Mouse (Mus musculus) midbrain, embryonic 15.5 days (tissue): Measurements from ENCODE around the gene Lcn2. TPM values are rescaled to one million over a fixed set of nuclear protein-coding genes. Genes with fewer than 3 reads are reported as not detected.
A peak's percentile ranks its signal among the peaks of the same experiment; 100 is the strongest.

ENCODE experiments used
- ATAC-seq: fragments of 200-750 bp; cut with Nextera tagmentation; replicated peaks from 2 replicates; pipeline ENCODE4 v1.8.0; 2017; ENCODE audit warnings: moderate TSS enrichment
- H3K27ac ChIP-seq: fragments of 300-500 bp; sonication (generic); 2 replicates; pipeline ENCODE4 v1.5.1; 2015; ENCODE audit warnings: mild to moderate bottlenecking, inconsistent platforms
- H3K27me3 ChIP-seq: fragments of 300-500 bp; sonication (generic); replicated peaks from 2 replicates; pipeline ENCODE4 v1.6.1; 2015; ENCODE audit warnings: inconsistent platforms
- H3K36me3 ChIP-seq: fragments of 300-500 bp; sonication (generic); replicated peaks from 2 replicates; pipeline ENCODE4 v1.6.1; 2015; ENCODE audit warnings: inconsistent platforms
- H3K4me1 ChIP-seq: fragments of 300-500 bp; sonication (generic); 2 replicates; pipeline ENCODE4 v1.6.1; 2015; ENCODE audit warnings: inconsistent platforms
- H3K4me2 ChIP-seq: fragments of 300-500 bp; sonication (generic); 2 replicates; pipeline ENCODE4 v1.6.1; 2015; ENCODE audit warnings: inconsistent platforms, mild to moderate bottlenecking, moderate library complexity
- H3K4me3 ChIP-seq: fragments of 300-500 bp; sonication (generic); 2 replicates; pipeline ENCODE4 v1.5.1; 2015; ENCODE audit warnings: mild to moderate bottlenecking, inconsistent platforms
- H3K9ac ChIP-seq: fragments of 300-500 bp; sonication (generic); 2 replicates; pipeline ENCODE4 v1.6.1; 2015; ENCODE audit warnings: mild to moderate bottlenecking, inconsistent platforms
- H3K9me3 ChIP-seq: fragments of 300-500 bp; sonication (generic); 2 replicates; pipeline ENCODE4 v1.6.1; 2016; ENCODE audit warnings: inconsistent platforms
- WGBS: fragments of 180-500 bp; shearing (Covaris S2); methylation state at CpG from one replicate; pipeline ENCODE4 v1.1.7; 2015; ENCODE audit warnings: mixed read lengths; 5-methylcytosine and 5-hydroxymethylcytosine counted together
- polyA plus RNA-seq: library from polyadenylated mRNA; unstranded; fragments of >200 nt; fragmentation: Nextera tagmentation; extraction: Ambion mirVana; gene quantifications from 2 replicates; pipeline ENCODE4 v1.2.1, GENCODE M21; 2015

Gene Lcn2
- polyA plus RNA-seq, 1 experiment from 2014 or later = 0.44 TPM

GRCm38 (mm10) chr2:32408429-32409424, 20.7 kb upstream of the Lcn2 start:
- H3K9ac ChIP-seq = no peak overlapping the region
- H3K4me2 ChIP-seq = no peak overlapping the region
- no peaks in the 10 kb centered on the region for H3K36me3 ChIP-seq
- no peak overlapping the region for H3K27ac ChIP-seq
- H3K4me1 ChIP-seq = no peaks in the 10 kb centered on the region
- WGBS = 69% methylated on average over 25 of the region's 25 CpGs
- H3K4me3 ChIP-seq = no peak overlapping the region
- H3K27me3 ChIP-seq = no peaks in the 10 kb centered on the region
- no peaks in the 10 kb centered on the region for H3K9me3 ChIP-seq
- ATAC-seq = no peak

GRCm38 (mm10) chr2:32407144-32407824, 19.2 kb upstream of the Lcn2 start:
- Histone ChIP-seq H3K4me3 (no peak overlapping the region), H3K36me3 (0 out of 2 replicates have a peak, but pooled peaks cover 3% of the 10 kb centered on the region), H3K27me3 (no peaks in the 10 kb centered on the region), H3K4me1 (no peaks in the 10 kb centered on the region), H3K9me3 (no peaks in the 10 kb centered on the region), H3K4me2 (no peak overlapping the region), H3K27ac (no peak overlapping the region), H3K9ac (no peak overlapping the region)
- 82% methylated on average over 7 of the region's 7 CpGs for whole genome bisulfite sequencing
- ATAC-seq = no peak

GRCm38 (mm10) chr2:32404663-32405062, 16.6 kb upstream of the Lcn2 start:
- peaks cover 16% of the 10 kb centered on the region; the same call in 1 of the 2 replicates for H3K36me3 ChIP-seq
- no peaks in the 10 kb centered on the region for H3K4me1 ChIP-seq
- no peak overlapping the region for H3K4me2 ChIP-seq
- H3K9me3 ChIP-seq = no peaks in the 10 kb centered on the region
- no peak overlapping the region for H3K9ac ChIP-seq
- WGBS = 10% methylated on average over 2 of the region's 2 CpGs
- 0 out of 2 replicates have a peak, but pooled peaks have one; percentile 39 for ATAC-seq
- H3K27me3 ChIP-seq = no peaks in the 10 kb centered on the region
- H3K27ac ChIP-seq = no peak overlapping the region
- H3K4me3 ChIP-seq = no peak overlapping the region

DNA sequence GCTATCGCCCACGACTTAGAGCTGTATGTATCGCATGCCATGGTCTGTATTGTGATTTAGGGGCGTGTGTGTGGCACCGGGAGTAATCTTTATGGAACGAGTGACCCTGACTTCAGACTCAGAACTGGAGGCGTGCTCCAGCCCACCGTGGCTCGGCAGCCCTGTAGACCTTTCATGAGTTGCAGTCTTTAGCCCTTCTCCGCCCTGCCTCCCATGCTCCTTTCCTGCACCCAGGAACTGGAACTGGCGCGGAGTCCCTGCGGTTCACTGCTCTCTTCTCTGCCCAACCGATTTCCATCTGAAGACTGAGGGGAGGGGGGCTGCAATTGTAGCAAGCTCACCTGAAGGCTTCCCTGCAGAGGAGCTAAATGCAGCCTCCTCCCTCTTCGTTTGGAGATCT, 8.6 kb upstream of the Lcn2 start:
- no peaks in the 10 kb centered on the region for H3K27me3 ChIP-seq
- no peak for ATAC-seq
- peak overlapping the region; percentile 95 for H3K27ac ChIP-seq
- H3K36me3 ChIP-seq = peaks cover 7% of the 10 kb centered on the region; the same call in 1 of the 2 replicates
- H3K4me1 ChIP-seq = peaks cover 22% of the 10 kb centered on the region
- peak overlapping the region; percentile 69 for H3K4me3 ChIP-seq
- WGBS = 0% methylated on average over 15 of the region's 15 CpGs
- peak overlapping the region; percentile 88 for H3K4me2 ChIP-seq
- H3K9me3 ChIP-seq = no peaks in the 10 kb centered on the region
- H3K9ac ChIP-seq = peak overlapping the region; percentile 73

GRCm38 (mm10) chr2:32395946-32396621, 8.0 kb upstream of the Lcn2 start:
- Histone ChIP-seq H3K9ac (peak overlapping the region; percentile 73), H3K4me3 (peak overlapping the region; percentile 69), H3K27me3 (no peaks in the 10 kb centered on the region), H3K9me3 (no peaks in the 10 kb centered on the region), H3K4me1 (peaks cover 22% of the 10 kb centered on the region), H3K36me3 (peaks cover 3% of the 10 kb centered on the region; the same call in 1 of the 2 replicates), H3K27ac (peak overlapping the region; percentile 95), H3K4me2 (peak overlapping the region; percentile 88)
- peak; percentile 96 for ATAC-seq
- under 1% methylated on average over 59 of the region's 59 CpGs for WGBS

- Histone ChIP-seq H3K4me2 (peak within 1 kb of the TSS; percentile 88), H3K4me3 (peak within 1 kb of the TSS; percentile 69), H3K9ac (peak within 1 kb of the TSS; percentile 73), H3K9me3 (no peaks in the 10 kb centered on the region), H3K27ac (peak within 1 kb of the TSS; percentile 95), H3K27me3 (no peaks in the 10 kb centered on the region), H3K4me1 (peaks cover 22% of the 10 kb centered on the region), H3K36me3 (no peaks in the 10 kb centered on the region)
- WGBS = under 1% methylated on average over 31 of the region's 31 CpGs
- ATAC-seq = peak; percentile 92
Observed at GRCm38 (mm10) chr2:32395484-32395945, 7.5 kb upstream of the Lcn2 start, which contains the start of gene Ptges2. Gene Ptges2 (plus strand): TSS chr2:32395896.

DNA sequence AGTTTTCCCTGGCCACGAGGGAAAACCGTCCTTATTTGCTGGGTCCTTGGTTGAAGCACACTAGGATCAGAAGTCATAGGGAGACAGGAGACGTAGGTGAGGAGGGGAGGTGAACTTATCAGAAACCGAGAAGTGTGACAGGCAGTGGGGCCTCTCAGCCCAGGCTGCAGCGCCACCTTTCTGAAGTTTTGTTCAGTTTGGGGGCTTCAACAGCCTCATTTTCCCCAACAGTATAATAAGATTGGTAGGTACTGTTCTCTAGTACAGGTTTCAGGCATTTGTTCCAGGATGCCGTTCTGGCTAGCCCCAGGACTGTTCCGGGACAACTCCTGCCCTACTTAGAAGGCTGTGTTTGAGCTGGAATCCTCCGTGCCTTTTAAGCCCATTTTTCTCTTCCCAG, 6.9 kb upstream of the Lcn2 start:
- peak overlapping the region; percentile 73 for H3K9ac ChIP-seq
- H3K4me3 ChIP-seq = peak overlapping the region; percentile 69
- H3K4me2 ChIP-seq = peak overlapping the region; percentile 88
- H3K27ac ChIP-seq = peak overlapping the region; percentile 95
- 3% methylated on average over 8 of the region's 8 CpGs for WGBS
- H3K4me1 ChIP-seq = peaks cover 22% of the 10 kb centered on the region
- ATAC-seq = no peak
- no peaks in the 10 kb centered on the region for H3K9me3 ChIP-seq
- H3K36me3 ChIP-seq = no peaks in the 10 kb centered on the region
- H3K27me3 ChIP-seq = no peaks in the 10 kb centered on the region

GRCm38 (mm10) chr2:32392063-32392462, 4.0 kb upstream of the Lcn2 start:
- WGBS = 88% methylated on average over 5 of the region's 5 CpGs
- Histone ChIP-seq H3K4me1 (peaks cover 10% of the 10 kb centered on the region), H3K27me3 (no peaks in the 10 kb centered on the region), H3K4me3 (no peak overlapping the region), H3K9ac (no peak overlapping the region), H3K4me2 (no peak overlapping the region), H3K36me3 (no peaks in the 10 kb centered on the region), H3K9me3 (no peaks in the 10 kb centered on the region), H3K27ac (no peak overlapping the region)
- ATAC-seq = no peak

DNA sequence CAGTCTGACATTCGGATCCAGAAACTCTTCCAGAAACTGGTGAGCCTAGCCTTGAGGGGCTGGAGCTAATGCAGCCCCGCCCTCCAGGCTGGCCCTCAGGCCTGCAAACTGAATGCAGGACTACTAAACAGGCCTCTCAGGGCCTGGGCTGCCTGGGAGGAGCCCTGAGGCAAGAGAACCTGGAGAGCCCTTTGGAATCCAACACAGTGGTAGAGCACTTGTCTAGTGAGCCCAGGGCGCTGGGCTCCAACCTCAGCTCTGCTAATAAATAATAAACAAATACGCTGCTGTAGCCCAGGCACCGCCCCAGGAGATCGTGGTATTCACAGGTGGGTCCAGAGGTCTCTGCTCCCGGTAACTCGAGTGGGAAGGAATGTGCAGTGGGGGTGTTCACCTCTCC, 2.8 kb upstream of the Lcn2 start:
- Histone ChIP-seq H3K4me1 (peaks cover 6% of the 10 kb centered on the region), H3K27ac (no peak overlapping the region), H3K9me3 (no peaks in the 10 kb centered on the region), H3K4me3 (no peak overlapping the region), H3K4me2 (no peak overlapping the region), H3K36me3 (no peaks in the 10 kb centered on the region), H3K27me3 (no peaks in the 10 kb centered on the region), H3K9ac (no peak overlapping the region)
- ATAC-seq = no peak
- WGBS = 76% methylated on average over 8 of the region's 8 CpGs

DNA sequence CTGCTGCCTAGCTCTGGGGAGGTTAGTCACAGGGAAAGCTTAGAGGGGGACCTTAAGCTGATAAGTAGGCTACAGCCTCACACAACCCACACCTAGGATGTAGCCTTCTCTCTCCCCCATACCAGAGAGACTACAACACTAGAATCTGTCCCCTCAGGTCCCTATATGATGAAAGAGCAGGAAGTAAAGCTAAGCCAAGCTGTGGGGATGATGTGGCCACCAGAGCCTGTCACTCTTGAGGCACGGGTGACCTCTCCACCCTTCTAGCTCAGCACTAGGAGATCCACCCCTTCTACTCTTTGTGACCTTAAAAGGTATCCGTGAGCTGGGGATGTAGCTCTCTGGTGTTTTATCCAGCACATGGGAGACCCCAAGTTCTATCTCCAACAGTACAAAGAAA, 1.1 kb upstream of the Lcn2 start:
- H3K27me3 ChIP-seq = no peaks in the 10 kb centered on the region
- H3K9me3 ChIP-seq = no peaks in the 10 kb centered on the region
- H3K4me1 ChIP-seq = no peaks in the 10 kb centered on the region
- no peak for ATAC-seq
- 78% methylated on average over 2 of the region's 2 CpGs for WGBS
- H3K4me3 ChIP-seq = no peak overlapping the region
- no peak overlapping the region for H3K4me2 ChIP-seq
- no peak overlapping the region for H3K9ac ChIP-seq
- H3K27ac ChIP-seq = no peak overlapping the region
- H3K36me3 ChIP-seq = no peaks in the 10 kb centered on the region

GRCm38 (mm10) chr2:32382689-32383088, 5.4 kb downstream of the Lcn2 start:
- Histone ChIP-seq H3K4me3 (no peak overlapping the region), H3K36me3 (peaks cover 17% of the 10 kb centered on the region; the same call in 1 of the 2 replicates), H3K9me3 (no peaks in the 10 kb centered on the region), H3K27ac (no peak overlapping the region), H3K9ac (no peak overlapping the region), H3K4me1 (peaks cover 13% of the 10 kb centered on the region), H3K4me2 (no peak overlapping the region; the same call in 1 of the 2 replicates), H3K27me3 (0 out of 2 replicates have a peak, but pooled peaks cover 2% of the 10 kb centered on the region)
- no peak for ATAC-seq
- 84% methylated on average over 2 of the region's 2 CpGs for WGBS
